Mouse (Mus musculus): ENCODE data around the gene Plin2.
"Not testable (repeated sequence)": the region's sequence is repeated elsewhere in the genome, so short reads cannot be mapped to it uniquely, and the experiment has no call there.

Plin2 gene

DNA sequence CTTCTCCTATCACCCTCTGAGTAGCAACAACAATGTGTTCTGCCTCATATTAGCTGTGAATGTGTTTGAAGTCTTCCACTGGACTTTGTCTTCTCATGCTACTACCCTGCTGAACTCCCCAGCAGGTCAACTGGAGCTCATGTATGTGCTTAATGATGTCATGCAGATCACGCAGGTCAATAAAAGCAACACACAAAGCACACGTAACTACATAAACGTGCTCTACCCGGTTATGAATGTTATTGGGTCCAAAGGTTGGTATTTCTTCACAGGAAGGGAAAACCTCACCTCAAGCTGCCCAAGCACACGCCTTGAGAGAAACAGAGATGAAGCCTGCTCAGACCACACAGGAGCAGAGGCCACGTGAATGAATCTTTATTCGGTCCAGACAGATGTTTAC is 43.4 kb downstream of the Plin2 start:
- not testable (repeated sequence) for DNase-seq (ENCODE audit: low read depth)

GRCm38 (mm10) chr4:86625463-86625862 is 44.4 kb downstream of the Plin2 start:
- no peak for DNase-seq (ENCODE audit: low read depth)

GRCm38 (mm10) chr4:86622532-86622931 is 47.3 kb downstream of the Plin2 start:
- DNase-seq (ENCODE audit: low read depth), result not testable (repeated sequence)

DNA sequence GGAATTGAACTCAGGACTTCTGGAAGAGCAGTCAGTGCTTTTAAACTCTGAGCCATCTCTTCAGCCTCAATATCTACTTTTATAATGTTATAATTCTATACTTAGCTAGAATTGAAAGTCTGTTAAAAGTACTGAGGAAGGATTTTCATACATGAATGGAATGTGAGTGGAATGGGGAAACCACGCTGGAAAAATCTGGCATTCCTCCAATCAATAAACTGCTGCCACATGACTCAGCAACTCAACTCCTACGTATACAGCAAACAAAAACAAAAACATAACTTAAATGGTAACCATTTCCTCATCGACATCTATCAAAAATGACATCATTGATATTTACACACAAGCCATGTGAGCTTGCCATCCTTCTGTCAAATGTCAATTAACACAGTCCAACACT is 47.7 kb downstream of the Plin2 start:
- DNase-seq (ENCODE audit: low read depth), result no peak

DNA sequence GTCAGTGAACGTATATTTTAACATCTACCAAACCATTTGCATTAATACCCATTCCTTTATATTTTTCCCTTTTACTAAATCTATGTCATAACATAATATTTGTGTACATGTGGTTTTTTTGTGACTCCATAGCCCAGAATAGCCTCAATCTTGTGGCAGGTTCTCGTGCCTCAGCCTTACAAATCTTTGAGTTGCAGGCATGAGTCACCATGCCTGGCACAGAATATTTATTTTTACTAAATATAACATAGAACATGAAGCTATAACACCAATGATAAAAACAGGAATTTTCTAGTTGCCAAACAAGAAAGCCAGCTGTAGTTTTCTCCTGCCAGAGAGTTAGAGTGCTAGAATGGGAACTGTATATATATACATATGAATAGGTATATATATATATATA is 49.4 kb downstream of the Plin2 start:
- DNase-seq (ENCODE audit: low read depth), result no peak

GRCm38 (mm10) chr4:86612289-86612620 is 57.6 kb downstream of the Plin2 start:
- no peak for DNase-seq (ENCODE audit: low read depth)

DNA sequence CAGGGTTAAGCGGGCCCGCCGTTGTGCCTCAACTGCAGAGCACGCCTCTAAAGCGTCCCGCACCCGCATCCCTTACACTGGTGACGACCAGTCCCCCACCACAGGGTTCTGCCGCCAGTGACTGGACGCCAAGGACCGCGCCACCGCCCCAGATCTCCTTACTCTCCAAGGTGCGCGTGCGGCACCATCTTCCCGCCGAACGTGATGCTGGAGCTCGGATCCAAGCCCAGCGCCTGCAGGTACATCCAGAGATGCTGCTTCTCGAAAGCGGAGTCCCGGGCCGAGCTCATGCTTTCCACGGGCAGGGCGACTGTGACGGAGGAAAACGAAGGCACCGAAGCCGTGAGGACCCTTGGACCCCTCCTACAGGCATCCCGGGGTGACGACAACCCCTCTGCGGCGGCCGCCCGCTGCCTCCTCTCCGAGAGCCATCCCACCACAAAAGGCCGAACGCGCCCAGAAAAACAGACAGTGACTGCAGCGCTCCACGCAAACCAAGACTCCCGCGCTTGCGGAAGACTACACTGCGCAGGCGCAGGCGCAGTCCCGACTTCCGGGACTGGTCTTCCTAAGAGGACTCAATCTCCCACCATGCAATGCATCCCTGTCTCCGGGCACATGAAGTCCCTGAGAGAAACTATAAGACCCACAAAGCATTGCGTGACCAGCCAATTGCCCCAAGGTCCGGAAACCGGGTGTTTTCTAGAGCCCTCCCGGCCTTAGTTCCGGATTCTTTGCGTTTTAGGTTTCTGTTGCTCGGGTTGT is 58.2 kb downstream of the Plin2 start, which contains the start of gene Haus6:
Haus6 (minus strand) TSS at position 532 of the 765 bp plus-strand sequence.
- peak; percentile 97 for DNase-seq (ENCODE audit: low read depth)

All from naive thymus-derived CD4-positive, alpha-beta T cell, adult 2 months (primary cell).